Mouse (Mus musculus) megakaryocyte, embryonic 14.5 days (primary cell): ENCODE data around the gene Lamp1. TPM values are rescaled to one million over a fixed set of nuclear protein-coding genes. Genes with fewer than 3 reads are reported as not detected.

Experiments
- H3K27me3 ChIP-seq: replicated peaks from 2 replicates; pipeline ENCODE3; 2012; ENCODE audit warnings: inconsistent platforms
- H3K36me3 ChIP-seq: replicated peaks from 2 replicates; pipeline ENCODE3; 2012; ENCODE audit warnings: low read length, inconsistent platforms, mixed read lengths
- H3K4me1 ChIP-seq: 2 replicates; pipeline ENCODE4 v1.6.1; 2012; ENCODE audit warnings: inconsistent platforms
- H3K4me3 ChIP-seq: replicated peaks from 2 replicates; pipeline ENCODE3; 2012; ENCODE audit warnings: moderate library complexity, mild to moderate bottlenecking, inconsistent platforms
- H3K9me3 ChIP-seq: 2 replicates; pipeline ENCODE4 v1.6.1; 2012; ENCODE audit warnings: inconsistent platforms
- FLI1 ChIP-seq: IDR thresholded peaks from 2 replicates; pipeline ENCODE4 v1.6.1; 2012; ENCODE audit warnings: low read length, inconsistent platforms, mixed read lengths
- GATA1 ChIP-seq: IDR thresholded peaks from 3 replicates; pipeline ENCODE4 v1.6.1; 2012; ENCODE audit warnings: mixed read lengths, low read length, inconsistent platforms, borderline replicate concordance
- polyA plus RNA-seq: library from polyadenylated mRNA; stranded (reverse); fragments of >175 nt; gene quantifications from 2 replicates; pipeline ENCODE4 v1.2.3, GENCODE M21; 2012; ENCODE audit warnings: low replicate concordance; ENCODE audit not compliant: insufficient read depth

The Lamp1 gene
- polyA plus RNA-seq, 1 experiment, result 359 TPM

DNA sequence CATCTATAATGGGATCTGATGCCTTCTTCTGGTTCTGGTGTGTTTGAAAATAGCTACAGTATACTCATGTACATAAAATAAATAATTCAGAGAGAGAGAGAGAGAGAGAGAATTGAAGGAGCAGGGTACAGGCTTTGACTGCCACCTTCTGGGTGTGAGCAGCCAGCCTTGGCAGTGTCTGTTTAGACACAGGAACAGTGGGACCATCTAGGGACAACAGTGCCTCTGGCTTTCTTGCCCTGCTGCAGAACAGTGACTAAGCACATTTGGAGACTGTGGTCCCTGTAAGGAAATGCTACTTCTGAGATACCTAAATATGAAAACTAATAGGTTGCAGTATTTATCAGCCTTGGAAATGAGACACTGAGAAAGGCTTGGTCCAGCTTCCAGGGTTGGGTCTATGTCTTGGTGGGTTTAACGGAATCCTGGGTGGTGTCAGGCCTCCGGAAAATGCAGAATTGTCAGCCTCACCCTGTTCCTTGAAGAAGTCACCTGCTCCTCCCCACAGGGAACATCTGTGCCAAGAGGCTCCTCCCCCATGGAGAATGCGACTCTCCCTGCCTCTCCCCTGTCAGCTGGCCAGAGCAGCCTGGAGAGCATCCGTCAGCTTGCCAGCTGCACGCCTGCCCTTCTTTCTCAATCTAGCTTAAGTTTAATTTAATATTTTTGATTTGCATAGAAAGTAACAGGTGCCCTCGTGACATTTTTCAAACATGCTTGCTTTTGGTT, 49.8 kb downstream of the Lamp1 start:
- Histone ChIP-seq H3K36me3 (peaks cover 17% of the 10 kb centered on the region), H3K4me1 (peaks cover 93% of the 10 kb centered on the region), H3K4me3 (peak overlapping the region; percentile 83), H3K9me3 (no peaks in the 10 kb centered on the region), H3K27me3 (no peaks in the 10 kb centered on the region)
- TF ChIP-seq GATA1, result no peak
- TF ChIP-seq FLI1, result no peak

DNA sequence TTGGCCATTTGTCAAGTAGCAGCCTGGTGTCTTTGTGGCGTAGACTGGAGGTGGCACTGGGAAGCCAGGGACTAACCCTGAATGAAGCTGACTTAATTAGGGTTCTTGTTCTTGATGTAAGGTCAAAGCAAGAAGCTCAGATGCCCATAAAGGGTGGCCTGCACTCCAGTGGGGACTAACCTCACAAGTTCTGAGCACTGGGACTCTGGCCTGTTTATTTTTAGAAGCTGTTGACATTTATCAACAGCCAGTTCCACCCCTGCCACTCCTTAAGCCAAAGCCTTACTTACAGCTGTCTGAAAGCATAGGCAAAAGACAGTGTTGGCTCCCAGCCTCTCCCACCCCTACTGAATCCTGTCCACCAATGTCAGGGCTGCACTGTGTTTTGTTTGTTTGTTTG, 50.8 kb downstream of the Lamp1 start:
- peaks cover 93% of the 10 kb centered on the region for H3K4me1 ChIP-seq
- no peak for TF ChIP-seq FLI1
- TF ChIP-seq GATA1, result no peak
- H3K36me3 ChIP-seq, result peaks cover 8% of the 10 kb centered on the region
- no peaks in the 10 kb centered on the region for H3K27me3 ChIP-seq
- H3K4me3 ChIP-seq, result peak overlapping the region; percentile 83
- H3K9me3 ChIP-seq, result no peaks in the 10 kb centered on the region

DNA sequence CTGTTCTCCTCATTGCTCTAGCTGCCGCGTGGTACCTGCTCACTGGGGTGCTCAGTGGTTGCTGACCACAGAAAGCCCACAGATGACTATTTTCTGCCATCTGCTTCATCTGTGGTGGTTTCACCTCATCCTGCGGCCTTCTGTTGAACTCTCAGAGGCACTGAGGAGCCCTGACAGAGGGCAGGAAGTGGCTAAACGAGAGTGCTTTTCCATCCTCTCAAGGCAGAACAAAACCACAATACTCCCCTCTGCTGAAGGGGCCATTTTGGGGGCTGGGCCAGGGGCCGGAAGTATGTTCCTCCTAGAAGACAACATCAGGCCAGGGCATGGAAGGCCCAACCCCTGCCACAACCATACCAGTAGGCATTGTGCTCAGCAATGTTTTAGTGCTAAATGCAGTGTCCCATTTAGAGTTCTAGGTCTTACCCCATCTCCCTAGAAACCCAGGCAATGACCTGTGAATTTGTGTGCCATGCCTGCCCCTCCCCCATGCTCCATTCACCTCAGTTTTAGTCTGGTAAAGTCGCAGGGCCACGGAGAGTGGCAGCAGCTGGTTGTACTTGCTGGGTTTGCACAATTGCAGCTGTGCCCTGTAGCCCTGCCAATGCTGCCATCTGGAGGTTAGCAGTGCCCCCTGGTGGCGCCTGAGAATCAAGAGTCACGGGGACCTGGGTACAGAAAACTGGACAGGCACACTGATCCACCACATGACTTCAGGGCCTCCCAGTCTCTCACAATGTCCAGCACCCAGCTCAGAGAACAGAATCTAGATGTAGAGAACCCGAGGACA, 54.7 kb downstream of the Lamp1 start:
- H3K36me3 ChIP-seq, result no peaks in the 10 kb centered on the region
- H3K4me3 ChIP-seq, result peak overlapping the region; percentile 89
- TF ChIP-seq GATA1 (no peak), FLI1 (0 out of 2 replicates have a peak, but pooled peaks have one; percentile 43)
- peaks cover 78% of the 10 kb centered on the region for H3K4me1 ChIP-seq
- H3K9me3 ChIP-seq, result no peaks in the 10 kb centered on the region
- peaks cover 7% of the 10 kb centered on the region for H3K27me3 ChIP-seq

DNA sequence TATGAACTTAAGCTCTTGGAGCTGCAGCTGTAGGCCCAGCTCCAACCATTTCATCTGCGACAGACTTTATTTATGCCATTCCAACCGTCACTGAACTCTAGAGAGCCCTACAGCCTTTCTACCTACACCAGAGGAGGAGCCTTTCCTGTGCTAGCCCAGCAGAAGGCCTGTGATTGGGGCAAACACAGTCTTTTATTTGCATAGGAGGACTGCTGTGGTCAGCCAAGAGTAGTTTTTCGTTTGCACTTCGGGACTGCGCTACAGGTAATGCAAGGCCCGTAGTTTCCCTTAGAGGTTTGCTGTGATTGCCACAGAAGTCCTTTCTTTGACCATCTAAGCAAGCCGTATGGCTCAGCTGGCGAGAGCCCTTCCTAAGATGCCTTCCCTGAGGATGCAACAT, 57.4 kb downstream of the Lamp1 start:
- H3K36me3 ChIP-seq, result no peaks in the 10 kb centered on the region
- no peak overlapping the region for H3K4me3 ChIP-seq
- no peaks in the 10 kb centered on the region for H3K9me3 ChIP-seq
- no peak for TF ChIP-seq GATA1
- TF ChIP-seq FLI1, result no peak
- peaks cover 60% of the 10 kb centered on the region for H3K4me1 ChIP-seq
- peaks cover 26% of the 10 kb centered on the region for H3K27me3 ChIP-seq

DNA sequence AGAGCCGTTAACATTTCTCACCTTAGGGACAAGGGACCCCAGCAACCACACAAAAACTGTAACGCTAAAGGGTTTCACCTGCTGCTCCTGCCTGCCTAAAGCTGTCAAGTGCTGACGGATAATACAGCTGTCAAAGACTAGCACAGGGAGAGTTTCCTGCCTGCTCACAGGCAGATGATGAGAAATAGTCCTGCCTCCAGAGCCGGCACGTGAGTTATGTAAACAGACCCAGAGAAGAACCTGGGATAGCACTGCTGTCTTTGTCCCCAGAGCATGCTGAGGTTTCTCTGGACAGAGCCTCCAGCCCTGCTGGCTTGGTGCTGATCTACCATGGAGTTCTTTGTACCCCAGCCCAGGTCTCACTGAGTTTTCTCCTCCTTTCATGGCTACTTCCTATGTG, 58.1 kb downstream of the Lamp1 start:
- TF ChIP-seq GATA1 (no peak), FLI1 (no peak)
- Histone ChIP-seq H3K4me3 (no peak overlapping the region), H3K36me3 (no peaks in the 10 kb centered on the region), H3K27me3 (peaks cover 33% of the 10 kb centered on the region), H3K9me3 (no peaks in the 10 kb centered on the region), H3K4me1 (peaks cover 57% of the 10 kb centered on the region)

DNA sequence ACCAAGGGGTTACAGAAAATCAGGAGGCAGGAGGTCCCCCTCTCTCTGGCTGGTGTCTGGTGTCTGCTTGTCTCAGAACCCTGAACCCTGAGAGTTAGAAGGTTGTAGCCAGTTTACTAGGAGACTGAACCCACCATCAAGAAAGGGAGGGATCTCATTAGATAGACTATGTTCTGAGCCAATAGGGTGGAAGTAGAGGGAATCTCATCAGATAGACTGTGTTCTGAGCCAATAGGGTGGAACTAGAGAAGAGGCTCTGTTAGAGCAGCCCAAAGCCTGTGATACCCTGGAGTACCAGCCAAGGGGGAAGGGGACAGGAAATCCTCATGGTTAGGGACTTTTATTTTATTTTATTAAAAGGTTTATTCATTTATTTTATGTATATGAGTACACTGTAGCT, 59.0 kb downstream of the Lamp1 start:
- H3K4me3 ChIP-seq, result no peak overlapping the region
- H3K36me3 ChIP-seq, result no peaks in the 10 kb centered on the region
- TF ChIP-seq GATA1 (no peak), FLI1 (no peak)
- peaks cover 42% of the 10 kb centered on the region for H3K27me3 ChIP-seq
- H3K9me3 ChIP-seq, result no peaks in the 10 kb centered on the region
- H3K4me1 ChIP-seq, result peaks cover 50% of the 10 kb centered on the region

DNA sequence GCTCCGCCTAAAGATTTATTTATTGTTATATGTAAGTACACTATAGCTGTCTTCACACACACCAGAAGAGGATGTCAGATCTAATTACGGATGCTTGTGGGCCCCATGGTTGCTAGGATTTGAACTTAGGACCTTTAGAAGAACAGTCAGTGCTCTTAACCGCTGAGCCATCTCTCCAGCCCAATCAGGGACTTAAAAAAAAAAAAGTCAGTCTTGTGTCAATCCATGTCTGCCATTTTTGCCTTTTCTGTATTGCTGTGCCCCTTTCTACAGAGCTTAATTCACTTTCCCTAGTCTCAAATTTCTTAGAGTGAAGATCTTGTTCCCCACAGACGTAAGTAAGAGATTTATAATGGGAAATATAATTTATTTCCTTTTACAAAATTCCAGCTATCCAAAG, 59.5 kb downstream of the Lamp1 start:
- Histone ChIP-seq H3K9me3 (no peaks in the 10 kb centered on the region), H3K4me3 (no peak overlapping the region), H3K36me3 (no peaks in the 10 kb centered on the region), H3K4me1 (peaks cover 50% of the 10 kb centered on the region), H3K27me3 (peaks cover 46% of the 10 kb centered on the region)
- TF ChIP-seq GATA1, result no peak
- no peak for TF ChIP-seq FLI1

DNA sequence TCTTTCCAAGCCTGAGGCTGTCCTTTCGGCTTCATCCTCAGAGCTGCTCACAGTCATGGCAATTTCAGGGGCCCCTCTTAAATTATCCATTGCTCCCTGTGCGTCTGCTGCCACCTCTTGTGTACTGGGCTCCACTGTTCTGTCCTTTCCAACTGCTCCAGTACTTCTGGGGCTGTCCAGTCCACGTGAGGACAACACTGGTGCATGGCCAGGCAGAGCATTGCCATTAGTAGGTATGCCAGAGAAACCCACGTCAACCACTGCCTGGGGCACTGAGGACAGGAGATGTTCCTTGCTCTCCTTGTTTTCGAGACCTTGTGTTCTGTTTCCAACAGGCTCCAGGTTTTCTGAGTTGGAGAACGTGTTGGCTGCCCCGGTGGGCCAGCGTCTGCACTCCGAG, 65.5 kb downstream of the Lamp1 start:
- Histone ChIP-seq H3K4me3 (no peak overlapping the region), H3K4me1 (peaks cover 36% of the 10 kb centered on the region), H3K9me3 (no peaks in the 10 kb centered on the region), H3K27me3 (peaks cover 92% of the 10 kb centered on the region), H3K36me3 (no peaks in the 10 kb centered on the region)
- TF ChIP-seq FLI1 (no peak), GATA1 (no peak)

Other genes starting within 250 kb of the Lamp1 start
- 11.8 TPM in 1 of 2 replicates, not detected in the other for gene F7, start 133.1 kb upstream of the Lamp1 start, polyA plus RNA-seq
- 19.0 and 24.9 TPM in 2 replicates for gene F10, start 121.9 kb upstream of the Lamp1 start, polyA plus RNA-seq
- 0.08 TPM in 1 of 2 replicates, not detected in the other for gene Proz, start 98.2 kb upstream of the Lamp1 start, polyA plus RNA-seq
- gene Pcid2, start 53.7 kb upstream of the Lamp1 start, polyA plus RNA-seq, result 10.0 and 25.2 TPM in 2 replicates
- 5.8 and 14.3 TPM in 2 replicates for gene Cul4a, start 53.5 kb upstream of the Lamp1 start, polyA plus RNA-seq
- gene Grtp1, start 41.5 kb downstream of the Lamp1 start, polyA plus RNA-seq, result 16.8 and 26.7 TPM in 2 replicates
- gene Adprhl1, start 95.0 kb downstream of the Lamp1 start, polyA plus RNA-seq, result 0.11 TPM in 1 of 2 replicates, not detected in the other
- gene Dcun1d2, start 129.0 kb downstream of the Lamp1 start, polyA plus RNA-seq, result 0.61 and 3.9 TPM in 2 replicates
- gene Tmco3, start 129.0 kb downstream of the Lamp1 start, polyA plus RNA-seq, result 16.7 and 19.0 TPM in 2 replicates
- gene Tfdp1, start 179.6 kb downstream of the Lamp1 start, polyA plus RNA-seq, result 2.3 and 11.5 TPM in 2 replicates
- not detected in 2 replicates for gene Atp4b, start 237.7 kb downstream of the Lamp1 start, polyA plus RNA-seq
- 0.11 TPM in 1 of 2 replicates, not detected in the other for gene Grk1, start 245.9 kb downstream of the Lamp1 start, polyA plus RNA-seq